Mouse (Mus musculus): Measurements from ENCODE around the gene Tspan2. TPM values are rescaled to one million over a fixed set of nuclear protein-coding genes. Genes with fewer than 3 reads are reported as not detected.

The Tspan2 gene
- polyA plus RNA-seq (2012; ENCODE audit: insufficient read depth, insufficient read length, low replicate concordance, missing spikeins) = not detected in 2 replicates

- TF ChIP-seq POLR2A (IDR thresholded peaks at IDR 0.05; ENCODE audit: insufficient read depth, low read depth, low read length) = no peak
- no peak for TF ChIP-seq CTCF (IDR thresholded peaks at IDR 0.05; ENCODE audit: insufficient read depth, low read depth, low read length)
- Histone ChIP-seq H3K4me3 (ENCODE audit: insufficient read depth, low read depth, low read length) (peak within 1 kb of the TSS; percentile 51), H3K27ac (ENCODE audit: insufficient read depth, low read depth, low read length) (no peak within 1 kb of the TSS), H3K4me1 (ENCODE audit: control insufficient read depth, insufficient read depth, low read length) (peaks cover 11% of the 10 kb centered on the region)
- 4% methylated on average over 54 of the region's 54 CpGs for WGBS
Measured at GRCm38 (mm10) chr3:102734313-102735030, at the start of gene Tspan2. Gene Tspan2, plus strand, starts transcription at chr3:102734529.

DNA sequence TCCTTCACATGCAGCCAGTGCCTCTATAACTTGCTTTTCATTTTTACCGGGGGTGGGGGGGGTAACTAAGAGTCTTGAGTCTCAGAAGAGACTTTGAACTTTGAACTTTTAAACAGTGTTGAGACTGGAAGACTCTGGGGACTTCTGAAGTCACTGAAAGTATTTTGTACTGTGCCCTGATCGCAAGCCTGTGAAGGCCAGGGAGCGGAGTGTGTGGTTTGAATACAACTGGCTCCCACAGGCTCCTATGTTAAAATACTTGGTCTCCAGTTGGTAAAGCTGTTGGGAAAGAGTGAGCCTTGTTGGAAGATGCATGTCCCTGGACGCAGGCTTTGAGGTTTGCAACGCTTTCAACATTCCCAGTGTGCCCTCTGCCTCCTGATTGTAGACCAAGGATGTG, 47.5 kb upstream of the Tspan2 start:
- TF ChIP-seq CTCF (IDR thresholded peaks at IDR 0.05; ENCODE audit: insufficient read depth, low read depth, low read length) (no peak), POLR2A (IDR thresholded peaks at IDR 0.05; ENCODE audit: insufficient read depth, low read depth, low read length) (no peak)
- Histone ChIP-seq H3K27ac (ENCODE audit: insufficient read depth, low read depth, low read length) (no peak overlapping the region), H3K4me3 (ENCODE audit: insufficient read depth, low read depth, low read length) (no peak overlapping the region), H3K4me1 (ENCODE audit: control insufficient read depth, insufficient read depth, low read length) (no peaks in the 10 kb centered on the region)
- 94% methylated on average over 5 of the region's 5 CpGs for WGBS

DNA sequence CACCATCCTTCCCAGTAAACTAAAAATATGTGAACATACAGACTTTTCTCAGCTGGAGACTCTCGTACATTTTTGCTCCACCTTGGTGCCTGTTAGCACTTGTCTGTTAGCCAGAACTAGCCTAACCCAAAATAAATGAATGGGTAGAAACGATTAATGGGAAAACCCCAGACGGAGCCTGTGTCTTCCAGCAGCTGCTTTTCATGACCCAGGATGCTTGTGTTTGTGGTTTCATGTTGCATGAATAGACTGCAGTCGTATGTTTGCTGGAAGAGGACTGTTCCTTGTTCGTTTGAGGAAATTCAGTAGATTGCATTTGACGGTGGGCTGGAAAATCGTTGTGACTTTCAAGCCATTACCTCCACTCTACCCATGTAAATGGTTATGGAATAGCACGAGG, 46.5 kb upstream of the Tspan2 start:
- no peaks in the 10 kb centered on the region for H3K4me1 ChIP-seq (ENCODE audit: control insufficient read depth, insufficient read depth, low read length)
- 79% methylated on average over 8 of the region's 8 CpGs for WGBS
- H3K27ac ChIP-seq (ENCODE audit: insufficient read depth, low read depth, low read length) = no peak overlapping the region
- H3K4me3 ChIP-seq (ENCODE audit: insufficient read depth, low read depth, low read length) = no peak overlapping the region
- TF ChIP-seq CTCF (IDR thresholded peaks at IDR 0.05; ENCODE audit: insufficient read depth, low read depth, low read length) (no peak), POLR2A (IDR thresholded peaks at IDR 0.05; ENCODE audit: insufficient read depth, low read depth, low read length) (no peak)

DNA sequence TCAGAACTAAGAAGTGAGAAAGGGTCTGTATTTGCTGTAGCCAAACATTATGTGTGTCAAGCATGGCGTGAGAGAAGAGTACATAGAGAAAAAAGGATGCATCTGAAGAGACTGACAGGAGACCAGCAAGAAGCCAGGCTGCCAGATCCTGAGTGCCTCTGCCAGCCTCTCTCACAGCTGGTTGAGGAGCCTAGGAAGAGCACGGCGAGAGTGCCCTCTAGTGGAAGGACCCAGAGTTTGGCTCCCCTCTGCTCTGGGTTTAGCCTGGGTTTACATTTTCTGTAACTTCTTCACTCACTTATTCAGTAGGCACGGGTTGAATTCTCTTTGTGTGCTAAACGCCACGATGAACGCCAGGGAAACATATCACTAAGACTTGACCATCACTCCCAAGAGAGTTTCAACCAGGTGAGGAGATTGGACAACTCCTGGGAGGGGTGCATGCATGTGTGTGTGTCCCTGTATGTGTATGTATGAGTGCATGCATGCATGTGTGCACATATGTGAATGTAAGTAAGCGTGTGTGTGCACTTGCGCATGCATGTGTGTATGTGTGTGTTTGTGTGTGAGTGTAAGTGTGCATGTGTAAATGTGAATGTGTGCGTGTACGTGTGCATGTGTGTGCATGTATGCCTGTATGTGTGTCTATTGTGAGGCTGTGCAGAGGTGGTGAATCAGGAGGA, 42.4 kb upstream of the Tspan2 start:
- TF ChIP-seq POLR2A (IDR thresholded peaks at IDR 0.05; ENCODE audit: insufficient read depth, low read depth, low read length) = no peak
- TF ChIP-seq CTCF (IDR thresholded peaks at IDR 0.05; ENCODE audit: insufficient read depth, low read depth, low read length) = peak; percentile 80
- WGBS = 42% methylated on average over 11 of the region's 11 CpGs

DNA sequence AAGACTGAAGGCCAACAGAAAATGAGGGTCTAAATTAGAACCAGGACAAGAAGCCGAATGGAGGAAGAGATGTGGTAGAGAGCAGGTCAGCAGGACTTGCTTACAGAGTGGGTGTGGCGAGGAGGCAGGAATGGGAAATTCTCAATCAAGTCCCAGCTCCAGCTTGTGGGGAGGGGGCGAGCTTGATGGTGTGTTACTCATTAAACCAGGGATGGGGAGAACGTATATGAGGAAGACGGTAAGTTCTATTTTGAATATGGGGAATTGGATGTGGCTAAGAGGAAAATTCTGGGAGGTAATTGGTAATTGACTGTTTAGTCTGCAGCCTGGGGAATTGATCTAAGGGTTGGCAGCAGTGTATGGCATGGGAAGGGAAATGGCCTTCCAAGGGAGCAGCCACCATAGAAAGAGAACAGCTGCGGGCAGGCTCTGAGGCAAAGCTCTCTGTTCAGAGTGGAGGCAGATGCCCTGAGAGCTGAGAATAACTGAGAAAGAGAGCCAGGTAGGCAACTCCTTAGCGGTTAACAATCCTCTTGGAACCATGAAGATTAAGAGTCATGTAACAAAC, 41.5 kb upstream of the Tspan2 start:
- WGBS = 84% methylated on average over 7 of the region's 7 CpGs
- TF ChIP-seq POLR2A (IDR thresholded peaks at IDR 0.05; ENCODE audit: insufficient read depth, low read depth, low read length) (no peak), CTCF (IDR thresholded peaks at IDR 0.05; ENCODE audit: insufficient read depth, low read depth, low read length) (no peak)
- no peak overlapping the region for H3K27ac ChIP-seq (ENCODE audit: insufficient read depth, low read depth, low read length)
- H3K4me3 ChIP-seq (ENCODE audit: insufficient read depth, low read depth, low read length) = no peak overlapping the region
- H3K4me1 ChIP-seq (ENCODE audit: control insufficient read depth, insufficient read depth, low read length) = no peaks in the 10 kb centered on the region

More for the DNA sequence above, 42.4 kb upstream of the Tspan2 start:
- Histone ChIP-seq H3K4me3 (ENCODE audit: insufficient read depth, low read depth, low read length) (no peak overlapping the region), H3K4me1 (ENCODE audit: control insufficient read depth, insufficient read depth, low read length) (no peaks in the 10 kb centered on the region), H3K27ac (ENCODE audit: insufficient read depth, low read depth, low read length) (no peak overlapping the region)

DNA sequence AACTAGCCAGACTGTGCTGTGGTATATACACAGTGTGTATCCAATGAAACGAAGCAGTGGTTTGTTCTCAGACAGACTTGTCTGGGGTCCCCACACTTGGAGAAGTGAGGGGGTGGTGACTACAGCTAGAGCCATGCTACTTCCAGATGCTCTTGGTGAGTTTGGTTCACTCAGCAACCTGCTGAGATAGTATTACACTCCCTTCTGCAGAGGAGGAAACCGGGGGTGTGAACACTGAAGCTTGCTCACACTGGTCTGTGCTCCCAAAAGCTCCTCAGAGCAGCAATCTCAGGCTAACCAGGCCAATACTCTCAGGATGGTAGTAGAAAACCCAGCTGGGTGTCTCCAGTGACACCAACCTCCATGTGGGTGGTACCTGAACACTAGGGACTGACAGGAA, 36.2 kb upstream of the Tspan2 start:
- Histone ChIP-seq H3K27ac (ENCODE audit: insufficient read depth, low read depth, low read length) (no peak overlapping the region), H3K4me1 (ENCODE audit: control insufficient read depth, insufficient read depth, low read length) (no peaks in the 10 kb centered on the region), H3K4me3 (ENCODE audit: insufficient read depth, low read depth, low read length) (no peak overlapping the region)
- TF ChIP-seq POLR2A (IDR thresholded peaks at IDR 0.05; ENCODE audit: insufficient read depth, low read depth, low read length) = no peak
- no peak for TF ChIP-seq CTCF (IDR thresholded peaks at IDR 0.05; ENCODE audit: insufficient read depth, low read depth, low read length)
- 52% methylated on average over 2 of the region's 2 CpGs for WGBS

DNA sequence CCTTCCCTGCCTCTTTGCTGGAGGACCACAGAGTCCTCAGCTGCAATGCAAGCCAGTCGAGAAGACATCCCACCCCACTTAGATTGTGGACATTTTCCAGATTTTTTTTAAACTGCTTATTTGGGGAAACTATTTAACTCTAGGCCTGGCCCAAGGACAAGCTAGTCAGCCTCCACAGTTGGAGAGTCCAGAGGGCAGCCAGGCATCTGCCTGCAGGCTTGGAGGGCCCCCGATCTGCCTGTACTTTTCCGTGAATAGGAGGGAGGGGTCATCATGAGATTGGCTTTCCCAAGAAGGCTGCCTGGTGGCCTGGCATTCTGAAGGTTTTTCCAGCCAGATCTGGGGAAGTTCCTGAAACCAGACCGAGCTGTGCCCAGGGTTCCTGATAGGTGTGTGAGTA, 33.0 kb upstream of the Tspan2 start:
- TF ChIP-seq CTCF (IDR thresholded peaks at IDR 0.05; ENCODE audit: insufficient read depth, low read depth, low read length) (no peak), POLR2A (IDR thresholded peaks at IDR 0.05; ENCODE audit: insufficient read depth, low read depth, low read length) (no peak)
- WGBS = 77% methylated on average over 4 of the region's 4 CpGs
- Histone ChIP-seq H3K4me3 (ENCODE audit: insufficient read depth, low read depth, low read length) (no peak overlapping the region), H3K27ac (ENCODE audit: insufficient read depth, low read depth, low read length) (no peak overlapping the region), H3K4me1 (ENCODE audit: control insufficient read depth, insufficient read depth, low read length) (no peaks in the 10 kb centered on the region)

DNA sequence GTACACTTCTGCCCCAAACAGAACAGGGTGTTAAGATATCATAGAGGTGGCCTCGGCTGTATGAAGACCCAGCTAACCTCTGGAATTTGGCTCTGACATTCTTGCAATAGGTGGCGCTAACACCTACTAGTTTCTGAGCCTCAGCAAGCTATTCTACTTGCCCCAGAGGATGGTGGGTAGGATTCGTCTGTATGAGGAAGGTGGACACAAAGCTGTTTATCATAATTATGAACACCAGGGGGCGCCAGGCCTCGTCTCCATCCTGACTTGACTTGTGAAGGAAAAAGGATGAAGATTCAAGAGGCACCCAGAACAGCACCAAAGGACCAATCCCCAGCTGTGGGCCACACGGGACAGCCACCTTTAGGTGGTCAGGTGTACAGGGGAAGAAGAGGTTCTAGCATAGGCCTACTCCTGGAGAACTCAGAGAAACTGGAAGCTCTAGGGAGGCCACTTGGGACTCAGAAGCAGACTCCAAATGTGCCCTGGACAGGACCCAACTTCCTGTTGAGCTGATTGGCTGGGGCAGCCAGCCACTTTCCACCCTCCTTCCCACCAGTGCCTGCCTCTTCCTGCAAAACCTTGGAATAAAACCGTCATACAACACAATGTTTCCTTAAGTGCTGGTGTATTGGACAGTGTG, 32.3 kb upstream of the Tspan2 start:
- WGBS = 50% methylated on average over 7 of the region's 7 CpGs
- Histone ChIP-seq H3K4me3 (ENCODE audit: insufficient read depth, low read depth, low read length) (no peak overlapping the region), H3K27ac (ENCODE audit: insufficient read depth, low read depth, low read length) (no peak overlapping the region), H3K4me1 (ENCODE audit: control insufficient read depth, insufficient read depth, low read length) (no peaks in the 10 kb centered on the region)
- TF ChIP-seq POLR2A (IDR thresholded peaks at IDR 0.05; ENCODE audit: insufficient read depth, low read depth, low read length) (no peak), CTCF (IDR thresholded peaks at IDR 0.05; ENCODE audit: insufficient read depth, low read depth, low read length) (no peak; the same call in 1 of the 2 replicates)

Data from olfactory bulb, adult 2 months (tissue).